Mouse (Mus musculus) lung, adult 2 months (tissue): Measurements from ENCODE around the gene Tiam1.

ENCODE experiments used
- CTCF ChIP-seq: fragments of 200-500 bp; IDR thresholded peaks from 2 replicates; pipeline ENCODE4 v1.5.1; 2011; ENCODE audit warnings: mild to moderate bottlenecking, low read length, control low read depth; ENCODE audit not compliant: insufficient read depth
- POLR2A ChIP-seq: fragments of 200-500 bp; IDR thresholded peaks from 2 replicates; pipeline ENCODE4 v1.6.1; 2011; ENCODE audit warnings: low read depth, mild to moderate bottlenecking, control low read depth, low read length, borderline replicate concordance; ENCODE audit errors: extremely low read depth

- TF ChIP-seq CTCF (no peak), POLR2A (no peak)
Measured at GRCm38 (mm10) chr16:90023665-90024010, 119.9 kb downstream of the Tiam1 start.
